Mouse (Mus musculus) MEL (cell line): ENCODE results near the gene Antxrl. TPM values are rescaled to one million over a fixed set of nuclear protein-coding genes. Genes with fewer than 3 reads are reported as not detected.

ENCODE experiments used
- DNase-seq: peaks from one replicate; pipeline ENCODE4 v3.0.0; 2011; ENCODE audit warnings: low read depth, low spot score
- H3K27ac ChIP-seq: 2 replicates; pipeline ENCODE4 v1.5.1; 2012; ENCODE audit warnings: low read depth, mild to moderate bottlenecking, control low read depth, low read length, moderate library complexity; ENCODE audit not compliant: control insufficient read depth
- H3K27me3 ChIP-seq, 2 experiments: fragments of 150-350 bp in 1 of 2; sonication (generic) in 1 of 2; 2 replicates each; pipeline ENCODE4 v1.6.1; 2012; ENCODE audit warnings: low read length in 2 of 2, mild to moderate bottlenecking in 2 of 2, improper control_type of control experiment in 1 of 2, moderate library complexity in 1 of 2; ENCODE audit not compliant: insufficient read depth in 2 of 2, control insufficient read depth in 1 of 2
- H3K36me3 ChIP-seq, 2 experiments: 2 replicates each; pipeline ENCODE4 v1.6.1; 2012 to 2014; ENCODE audit warnings: low read length in 2 of 2, improper control_type of control experiment in 1 of 2, inconsistent platforms in 1 of 2, mild to moderate bottlenecking in 1 of 2; ENCODE audit not compliant: insufficient read depth in 2 of 2, control insufficient read depth in 1 of 2
- H3K4me1 ChIP-seq, 2 experiments: fragments of 150-350 bp in 1 of 2; sonication (generic) in 1 of 2; 2 replicates each; pipeline ENCODE4 v1.6.1; 2012; ENCODE audit warnings: low read length in 2 of 2, improper control_type of control experiment in 1 of 2, mild to moderate bottlenecking in 1 of 2; ENCODE audit not compliant: insufficient read depth in 2 of 2, control insufficient read depth in 1 of 2
- H3K4me3 ChIP-seq, 2 experiments: fragments of 150-350 bp in 1 of 2; sonication (generic) in 1 of 2; 2 replicates each; pipeline ENCODE4 v1.5.1; 2012; ENCODE audit warnings: low read depth in 2 of 2, low read length in 2 of 2, mild to moderate bottlenecking in 2 of 2, moderate library complexity in 2 of 2, control low read depth in 1 of 2, improper control_type of control experiment in 1 of 2; ENCODE audit not compliant: control insufficient read depth in 1 of 2, insufficient read depth in 1 of 2
- H3K79me2 ChIP-seq: 2 replicates; pipeline ENCODE4 v1.6.1; 2012; ENCODE audit warnings: mild to moderate bottlenecking, low read length, moderate library complexity; ENCODE audit not compliant: control insufficient read depth, poor library complexity, insufficient read depth
- H3K9ac ChIP-seq: 2 replicates; pipeline ENCODE4 v1.6.1; 2012; ENCODE audit warnings: low read depth, mild to moderate bottlenecking, control low read depth, low read length, moderate library complexity; ENCODE audit not compliant: control insufficient read depth, poor library complexity, severe bottlenecking
- H3K9me3 ChIP-seq: fragments of 150-350 bp; sonication (generic); replicated peaks from 2 replicates; pipeline ENCODE4 v1.6.1; 2012; ENCODE audit warnings: mild to moderate bottlenecking, low read length, improper control_type of control experiment, moderate library complexity; ENCODE audit not compliant: insufficient read depth
- BHLHE40 ChIP-seq: IDR thresholded peaks from 2 replicates; pipeline ENCODE4 v1.6.1; 2012; ENCODE audit warnings: low read depth, mild to moderate bottlenecking, inconsistent platforms, low read length, improper control_type of control experiment, borderline replicate concordance
- CHD1 ChIP-seq: IDR thresholded peaks from 2 replicates; pipeline ENCODE4 v1.6.1; 2012; ENCODE audit warnings: low read depth, mild to moderate bottlenecking, inconsistent platforms, low read length, improper control_type of control experiment
- CTCF ChIP-seq, 3 experiments: IDR thresholded peaks in 2 of 3; conservative IDR thresholded peaks in 1 of 3; 2 replicates each; pipeline ENCODE4 v1.5.1; 2011 to 2012; ENCODE audit warnings: low read length in 3 of 3, low read depth in 2 of 3, mild to moderate bottlenecking in 2 of 3, improper control_type of control experiment in 1 of 3, inconsistent platforms in 1 of 3, mixed read lengths in 1 of 3, moderate library complexity in 1 of 3; ENCODE audit not compliant: control insufficient read depth in 1 of 3, insufficient read depth in 1 of 3, poor library complexity in 1 of 3, severe bottlenecking in 1 of 3
- E2F4 ChIP-seq: IDR thresholded peaks from 2 replicates; pipeline ENCODE4 v1.6.1; 2011; ENCODE audit warnings: low read depth, low read length, improper control_type of control experiment, borderline replicate concordance
- ELF1 ChIP-seq: IDR thresholded peaks from 2 replicates; pipeline ENCODE4 v1.6.1; 2014; ENCODE audit warnings: low read depth, mild to moderate bottlenecking, inconsistent platforms, low read length, improper control_type of control experiment, moderate library complexity
- EP300 ChIP-seq, 2 experiments: IDR thresholded peaks; 2 replicates each; pipeline ENCODE4 v1.6.1; 2011; ENCODE audit warnings: improper control_type of control experiment in 2 of 2, low read length in 2 of 2, low read depth in 1 of 2, mild to moderate bottlenecking in 1 of 2
- ETS1 ChIP-seq: IDR thresholded peaks from 2 replicates; pipeline ENCODE4 v1.6.1; 2012; ENCODE audit warnings: low read depth, mild to moderate bottlenecking, inconsistent platforms, low read length, improper control_type of control experiment, moderate library complexity
- GABPA ChIP-seq: IDR thresholded peaks from 2 replicates; pipeline ENCODE4 v1.6.1; 2012; ENCODE audit warnings: low read depth, mild to moderate bottlenecking, inconsistent platforms, low read length, improper control_type of control experiment, moderate library complexity
- GATA1 ChIP-seq: IDR thresholded peaks from 2 replicates; pipeline ENCODE4 v1.6.1; 2011; ENCODE audit warnings: low read depth, low read length, improper control_type of control experiment
- HCFC1 ChIP-seq: IDR thresholded peaks from 2 replicates; pipeline ENCODE4 v1.6.1; 2012; ENCODE audit warnings: low read depth, mild to moderate bottlenecking, inconsistent platforms, low read length, improper control_type of control experiment, moderate library complexity
- JUND ChIP-seq: IDR thresholded peaks from 2 replicates; pipeline ENCODE4 v1.6.1; 2011; ENCODE audit warnings: low read depth, mild to moderate bottlenecking, improper control_type of control experiment, low read length
- KAT2A ChIP-seq: conservative IDR thresholded peaks from 2 replicates; pipeline ENCODE4 v1.6.1; 2012; ENCODE audit warnings: low read depth, low read length, improper control_type of control experiment, inconsistent platforms
- MAFK ChIP-seq: IDR thresholded peaks from 2 replicates; pipeline ENCODE4 v1.6.1; 2011; ENCODE audit warnings: low read depth, mild to moderate bottlenecking, low read length, improper control_type of control experiment, borderline replicate concordance
- MAX ChIP-seq: IDR thresholded peaks from 2 replicates; pipeline ENCODE4 v1.6.1; 2011; ENCODE audit warnings: low read length, improper control_type of control experiment
- MAZ ChIP-seq: IDR thresholded peaks from 2 replicates; pipeline ENCODE4 v1.6.1; 2012; ENCODE audit warnings: low read depth, mild to moderate bottlenecking, inconsistent platforms, low read length, improper control_type of control experiment
- MYB ChIP-seq: IDR thresholded peaks from 2 replicates; pipeline ENCODE4 v1.6.1; 2011; ENCODE audit warnings: mild to moderate bottlenecking, low read depth, low read length, improper control_type of control experiment
- POLR2A ChIP-seq, 2 experiments: IDR thresholded peaks; 2 replicates each; pipeline ENCODE4 v1.6.1; 2011 to 2012; ENCODE audit warnings: low read length in 2 of 2, mild to moderate bottlenecking in 2 of 2, control low read depth in 1 of 2, improper control_type of control experiment in 1 of 2, low read depth in 1 of 2, moderate library complexity in 1 of 2; ENCODE audit not compliant: control insufficient read depth in 1 of 2, insufficient read depth in 1 of 2, poor library complexity in 1 of 2
- POLR2AphosphoS2 ChIP-seq: IDR thresholded peaks from 2 replicates; pipeline ENCODE4 v1.6.1; 2011; ENCODE audit warnings: low read length, improper control_type of control experiment
- POLR2AphosphoS5 ChIP-seq: IDR thresholded peaks from 2 replicates; pipeline ENCODE4 v1.6.1; 2012; ENCODE audit warnings: low read depth, borderline replicate concordance, mild to moderate bottlenecking, inconsistent platforms, low read length, moderate library complexity, mixed read lengths
- RAD21 ChIP-seq: IDR thresholded peaks from 2 replicates; pipeline ENCODE4 v1.6.1; 2011; ENCODE audit warnings: mild to moderate bottlenecking, low read depth, low read length, improper control_type of control experiment
- RCOR1 ChIP-seq: IDR thresholded peaks from 2 replicates; pipeline ENCODE4 v1.6.1; 2012; ENCODE audit warnings: low read depth, mild to moderate bottlenecking, inconsistent platforms, low read length, improper control_type of control experiment
- SIN3A ChIP-seq: IDR thresholded peaks from 2 replicates; pipeline ENCODE4 v1.6.1; 2012; ENCODE audit warnings: low read length, improper control_type of control experiment, inconsistent platforms
- SMC3 ChIP-seq: IDR thresholded peaks from 2 replicates; pipeline ENCODE4 v1.6.1; 2011; ENCODE audit warnings: low read depth, low read length, improper control_type of control experiment
- TAL1 ChIP-seq: IDR thresholded peaks from 2 replicates; pipeline ENCODE4 v1.6.1; 2012; ENCODE audit warnings: mild to moderate bottlenecking, inconsistent platforms, low read length, moderate library complexity, mixed read lengths
- TBP ChIP-seq: IDR thresholded peaks from 2 replicates; pipeline ENCODE4 v1.8.0; 2011; ENCODE audit warnings: low read depth, low read length, improper control_type of control experiment
- USF1 ChIP-seq: IDR thresholded peaks from 2 replicates; pipeline ENCODE4 v1.6.1; 2014; ENCODE audit warnings: low read depth, mild to moderate bottlenecking, inconsistent platforms, low read length, improper control_type of control experiment, moderate library complexity
- USF2 ChIP-seq, 2 experiments: IDR thresholded peaks; 2 replicates each; pipeline ENCODE4 v1.6.1; 2011 to 2012; ENCODE audit warnings: improper control_type of control experiment in 2 of 2, low read length in 2 of 2, borderline replicate concordance in 1 of 2, inconsistent platforms in 1 of 2, low read depth in 1 of 2, mild to moderate bottlenecking in 1 of 2; ENCODE audit not compliant: insufficient read depth in 1 of 2
- ZC3H11A ChIP-seq: IDR thresholded peaks from 2 replicates; pipeline ENCODE4 v1.6.1; 2012; ENCODE audit warnings: low read depth, mild to moderate bottlenecking, inconsistent platforms, low read length, improper control_type of control experiment
- ZKSCAN1 ChIP-seq: IDR thresholded peaks from 2 replicates; pipeline ENCODE4 v1.6.1; 2012; ENCODE audit warnings: low read depth, mild to moderate bottlenecking, inconsistent platforms, low read length, improper control_type of control experiment, moderate library complexity
- ZMIZ1 ChIP-seq: IDR thresholded peaks from 2 replicates; pipeline ENCODE4 v1.6.1; 2012; ENCODE audit warnings: low read depth, mild to moderate bottlenecking, inconsistent platforms, low read length, improper control_type of control experiment, moderate library complexity
- ZNF384 ChIP-seq: IDR thresholded peaks from 2 replicates; pipeline ENCODE4 v1.6.1; 2012; ENCODE audit warnings: low read depth, mild to moderate bottlenecking, inconsistent platforms, low read length, improper control_type of control experiment
- polyA plus RNA-seq, 2 experiments: library from polyadenylated mRNA; stranded (reverse) in 1 of 2; unstranded in 1 of 2; fragments of >175 nt in 1 of 2; fragments of >200 nt in 1 of 2; gene quantifications; 2 replicates each; pipeline versions ENCODE4 v1.2.1 to v1.2.4; 2012; ENCODE audit warnings: low replicate concordance in 2 of 2, low read depth in 1 of 2; ENCODE audit not compliant: insufficient read length in 2 of 2, insufficient read depth in 1 of 2, missing spikeins in 1 of 2
- total RNA-seq: library from RNA; depleted of rRNA; stranded (reverse); fragments of 300-350 nt; gene quantifications from 2 replicates; pipeline ENCODE4 v1.2.3, GENCODE M21; 2012

The Antxrl gene
- total and polyA plus RNA-seq, 3 experiments, result not detected

GRCm38 (mm10) chr14:34078293-34078692, 25.8 kb downstream of the Antxrl start:
- TF ChIP-seq TBP (no peak), ZNF384 (no peak), MAX (no peak), GATA1 (no peak), RCOR1 (no peak), MAZ (no peak), BHLHE40 (no peak), ZKSCAN1 (no peak), JUND (no peak), E2F4 (no peak), EP300 (IDR thresholded peaks at IDR 0.05; ENCODE audit: low read depth in 1 of 2, low read length in 2 of 2) (no peak), MYB (no peak)
- Histone ChIP-seq H3K9ac (no peak overlapping the region), H3K9me3 (no peaks in the 10 kb centered on the region), H3K4me3 (no peak overlapping the region), H3K36me3 (no peaks in the 10 kb centered on the region), H3K27ac (no peak overlapping the region), H3K79me2 (no peaks in the 10 kb centered on the region), H3K4me1 (no peaks in the 10 kb centered on the region), H3K27me3 (no peaks in the 10 kb centered on the region)
- DNase-seq, result no peak

GRCm38 (mm10) chr14:34080321-34080997, 28.0 kb downstream of the Antxrl start:
- Histone ChIP-seq H3K4me1 (no peaks in the 10 kb centered on the region), H3K9ac (no peak overlapping the region), H3K9me3 (no peaks in the 10 kb centered on the region), H3K27me3 (no peaks in the 10 kb centered on the region), H3K79me2 (no peaks in the 10 kb centered on the region), H3K4me3 (no peak overlapping the region), H3K36me3 (no peaks in the 10 kb centered on the region), H3K27ac (no peak overlapping the region)
- DNase-seq, result peak; percentile 69
- TF ChIP-seq KAT2A, result no peak
- TF ChIP-seq USF1, result no peak
- no peak for TF ChIP-seq BHLHE40
- TF ChIP-seq POLR2AphosphoS2, result no peak
- TF ChIP-seq ZNF384, result no peak
- TF ChIP-seq POLR2AphosphoS5, result no peak
- no peak for TF ChIP-seq TAL1
- no peak for TF ChIP-seq ZMIZ1
- TF ChIP-seq MYB, result no peak
- TF ChIP-seq HCFC1, result no peak
- no peak for TF ChIP-seq GATA1
- no peak for TF ChIP-seq ETS1
- TF ChIP-seq ELF1, result no peak
- TF ChIP-seq MAFK, result no peak
- TF ChIP-seq SMC3, result peak; percentile 90
- TF ChIP-seq MAX, result no peak
- TF ChIP-seq GABPA, result no peak
- TF ChIP-seq SIN3A, result no peak
- TF ChIP-seq TBP, result no peak
- TF ChIP-seq USF2 (IDR thresholded peaks at IDR 0.05; ENCODE audit: borderline replicate concordance in 1 of 2, insufficient read depth in 1 of 2, low read depth in 1 of 2, low read length in 2 of 2), result no peak
- TF ChIP-seq CTCF (IDR thresholded peaks at IDR 0.05 in 2 of 3, conservative IDR thresholded peaks at IDR 0.05 in 1 of 3; ENCODE audit: control insufficient read depth in 1 of 3, insufficient read depth in 1 of 3, low read depth in 2 of 3, low read length in 3 of 3, poor library complexity in 1 of 3, severe bottlenecking in 1 of 3), result peak; percentile 63 to 91 (median 78)
- TF ChIP-seq RAD21, result peak; percentile 88
- TF ChIP-seq CHD1, result no peak
- no peak for TF ChIP-seq E2F4
- TF ChIP-seq POLR2A (IDR thresholded peaks at IDR 0.05; ENCODE audit: control insufficient read depth in 1 of 2, insufficient read depth in 1 of 2, low read depth in 1 of 2, low read length in 2 of 2, poor library complexity in 1 of 2), result no peak
- peak; percentile 71 for TF ChIP-seq ZC3H11A
- TF ChIP-seq JUND, result no peak
